Mouse (Mus musculus) v-Abl transformed pro-B cells (cell line): ENCODE results near the gene Adgrb2.

Source experiments
- in situ Hi-C, 2 experiments: fragments of 400-800 bp; cut with MboI; formaldehyde crosslinking; loops; one replicate each; pipeline ENCODE4 v1.15.1; 2025; ENCODE audit not compliant: unreplicated experiment in 2 of 2

The Adgrb2 gene

GRCm38 (mm10) chr4:130023511-130024231, 39.0 kb downstream of the Adgrb2 start:
- in situ Hi-C loops: no loop called here

GRCm38 (mm10) chr4:130025544-130025943, 40.9 kb downstream of the Adgrb2 start:
- in situ Hi-C loops: no loop called here

- in situ Hi-C loops: no loop called here
Observed at GRCm38 (mm10) chr4:130031146-130031545, 46.5 kb downstream of the Adgrb2 start.

GRCm38 (mm10) chr4:130033496-130033895, 48.8 kb downstream of the Adgrb2 start:
- in situ Hi-C loops: no loop called here

- in situ Hi-C loops: no loop called here
Observed at GRCm38 (mm10) chr4:130036112-130036511, 51.4 kb downstream of the Adgrb2 start.

GRCm38 (mm10) chr4:130036573-130037401, 52.1 kb downstream of the Adgrb2 start:
- in situ Hi-C loops: no loop called here

GRCm38 (mm10) chr4:130039351-130039750, 54.7 kb downstream of the Adgrb2 start:
- in situ Hi-C loops: no loop called here

GRCm38 (mm10) chr4:130041076-130041475, 56.4 kb downstream of the Adgrb2 start:
- in situ Hi-C loops: no loop called here

GRCm38 (mm10) chr4:130044211-130044610, 59.5 kb downstream of the Adgrb2 start:
- in situ Hi-C loops: no loop called here

GRCm38 (mm10) chr4:130045609-130046008, 60.9 kb downstream of the Adgrb2 start:
- in situ Hi-C loops: no loop called here

GRCm38 (mm10) chr4:130047331-130048202, 62.9 kb downstream of the Adgrb2 start, which contains the start of gene Col16a1:
Col16a1 (plus strand) TSS chr4:130047840.
- in situ Hi-C loops: no loop called here

GRCm38 (mm10) chr4:130048203-130048479, 63.5 kb downstream of the Adgrb2 start:
- in situ Hi-C loops: no loop called here

- in situ Hi-C loops: no loop called here
Observed at GRCm38 (mm10) chr4:130050056-130050824, 65.6 kb downstream of the Adgrb2 start.

- in situ Hi-C loops: no loop called here
Observed at GRCm38 (mm10) chr4:130052283-130052682, 67.6 kb downstream of the Adgrb2 start.

GRCm38 (mm10) chr4:130053111-130053510, 68.4 kb downstream of the Adgrb2 start:
- in situ Hi-C loops: no loop called here

GRCm38 (mm10) chr4:130054727-130055126, 70.1 kb downstream of the Adgrb2 start:
- in situ Hi-C loops: no loop called here

GRCm38 (mm10) chr4:130055160-130056010, 70.7 kb downstream of the Adgrb2 start:
- in situ Hi-C loops: no loop called here

- in situ Hi-C loops: no loop called here
Observed at GRCm38 (mm10) chr4:130056011-130056322, 71.3 kb downstream of the Adgrb2 start.

- in situ Hi-C loops: no loop called here
Observed at GRCm38 (mm10) chr4:130056471-130056870, 71.8 kb downstream of the Adgrb2 start.

GRCm38 (mm10) chr4:130060937-130061336, 76.3 kb downstream of the Adgrb2 start:
- in situ Hi-C loops: no loop called here
